Mouse (Mus musculus): ENCODE results near the gene Taok3. TPM values are rescaled to one million over a fixed set of nuclear protein-coding genes. Genes with fewer than 3 reads are reported as not detected.

Gene Taok3
- polyA plus RNA-seq, 1 experiment from 2014 or later = 38.7 TPM

- no peak for ATAC-seq (ENCODE audit: low FRiP score, low read depth)
- Histone ChIP-seq H3K4me2 (replicated peaks) (no peak overlapping the region), H3K4me1 (no peaks in the 10 kb centered on the region), H3K27me3 (replicated peaks) (no peaks in the 10 kb centered on the region), H3K27ac (no peak overlapping the region), H3K36me3 (peaks cover 64% of the 10 kb centered on the region), H3K4me3 (no peak overlapping the region), H3K9me3 (no peaks in the 10 kb centered on the region), H3K9ac (no peak overlapping the region)
- WGBS = 93% methylated on average over 15 of the region's 15 CpGs
These were observed 138.3 kb downstream of the Taok3 start for GRCm38 (mm10) chr5:117258276-117258675.

- WGBS = 91% methylated on average over 21 of the region's 21 CpGs
- Histone ChIP-seq H3K27me3 (replicated peaks) (no peaks in the 10 kb centered on the region), H3K9ac (no peak overlapping the region), H3K4me3 (no peak overlapping the region), H3K4me1 (no peaks in the 10 kb centered on the region), H3K9me3 (peaks cover 6% of the 10 kb centered on the region; the same call in 1 of the 2 replicates), H3K36me3 (peaks cover 62% of the 10 kb centered on the region), H3K27ac (no peak overlapping the region), H3K4me2 (replicated peaks) (no peak overlapping the region)
- ATAC-seq (ENCODE audit: low FRiP score, low read depth) = no peak
These were observed 143.6 kb downstream of the Taok3 start for GRCm38 (mm10) chr5:117263566-117263965.

GRCm38 (mm10) chr5:117264701-117265100 is 144.8 kb downstream of the Taok3 start:
- peaks cover 52% of the 10 kb centered on the region for H3K36me3 ChIP-seq
- WGBS = 53% methylated on average over 5 of the region's 5 CpGs

GRCm38 (mm10) chr5:117267913-117268312 is 148.0 kb downstream of the Taok3 start:
- Histone ChIP-seq H3K9me3 (peaks cover 6% of the 10 kb centered on the region; the same call in 1 of the 2 replicates), H3K4me2 (replicated peaks) (no peak overlapping the region), H3K4me1 (no peaks in the 10 kb centered on the region), H3K4me3 (no peak overlapping the region), H3K9ac (no peak overlapping the region), H3K27me3 (replicated peaks) (no peaks in the 10 kb centered on the region), H3K36me3 (peaks cover 36% of the 10 kb centered on the region), H3K27ac (no peak overlapping the region)
- 85% methylated on average over 14 of the region's 14 CpGs for WGBS
- no peak for ATAC-seq (ENCODE audit: low FRiP score, low read depth)

More at GRCm38 (mm10) chr5:117264701-117265100, 144.8 kb downstream of the Taok3 start:
- no peak overlapping the region for H3K4me2 ChIP-seq (replicated peaks)
- ATAC-seq (ENCODE audit: low FRiP score, low read depth) = no peak
- no peaks in the 10 kb centered on the region for H3K27me3 ChIP-seq (replicated peaks)
- no peak overlapping the region for H3K4me3 ChIP-seq
- H3K9ac ChIP-seq = no peak overlapping the region
- H3K27ac ChIP-seq = no peak overlapping the region
- H3K9me3 ChIP-seq = peaks cover 6% of the 10 kb centered on the region; the same call in 1 of the 2 replicates
- no peaks in the 10 kb centered on the region for H3K4me1 ChIP-seq

GRCm38 (mm10) chr5:117268749-117269148 is 148.8 kb downstream of the Taok3 start:
- no peak for ATAC-seq (ENCODE audit: low FRiP score, low read depth)
- H3K4me3 ChIP-seq = no peak overlapping the region
- H3K4me1 ChIP-seq = no peaks in the 10 kb centered on the region
- peaks cover 28% of the 10 kb centered on the region for H3K36me3 ChIP-seq
- no peak overlapping the region for H3K9ac ChIP-seq
- peaks cover 2% of the 10 kb centered on the region; the same call in 1 of the 2 replicates for H3K9me3 ChIP-seq
- H3K27ac ChIP-seq = no peak overlapping the region
- H3K4me2 ChIP-seq (replicated peaks) = no peak overlapping the region
- no peaks in the 10 kb centered on the region for H3K27me3 ChIP-seq (replicated peaks)
- WGBS = 47% methylated on average over 5 of the region's 5 CpGs

GRCm38 (mm10) chr5:117269395-117269794 is 149.5 kb downstream of the Taok3 start:
- no peaks in the 10 kb centered on the region for H3K27me3 ChIP-seq (replicated peaks)
- H3K9me3 ChIP-seq = no peaks in the 10 kb centered on the region
- 95% methylated on average over 12 of the region's 12 CpGs for WGBS
- H3K27ac ChIP-seq = no peak overlapping the region
- H3K9ac ChIP-seq = no peak overlapping the region
- no peak overlapping the region for H3K4me2 ChIP-seq (replicated peaks)
- peaks cover 24% of the 10 kb centered on the region for H3K36me3 ChIP-seq
- H3K4me1 ChIP-seq = no peaks in the 10 kb centered on the region
- ATAC-seq (ENCODE audit: low FRiP score, low read depth) = no peak
- no peak overlapping the region for H3K4me3 ChIP-seq

- Histone ChIP-seq H3K4me3 (no peak overlapping the region), H3K4me2 (replicated peaks) (no peak overlapping the region), H3K36me3 (peaks cover 10% of the 10 kb centered on the region; the same call in 1 of the 2 replicates), H3K27me3 (replicated peaks) (no peaks in the 10 kb centered on the region), H3K4me1 (no peaks in the 10 kb centered on the region), H3K27ac (no peak overlapping the region), H3K9me3 (no peaks in the 10 kb centered on the region), H3K9ac (no peak overlapping the region)
- 90% methylated on average over 14 of the region's 14 CpGs for WGBS
- ATAC-seq (ENCODE audit: low FRiP score, low read depth) = no peak
These were observed 152.0 kb downstream of the Taok3 start for GRCm38 (mm10) chr5:117271945-117272344.

- Histone ChIP-seq H3K4me2 (replicated peaks) (no peak overlapping the region), H3K27me3 (replicated peaks) (no peaks in the 10 kb centered on the region), H3K4me3 (no peak overlapping the region), H3K9ac (no peak overlapping the region), H3K36me3 (peaks cover 6% of the 10 kb centered on the region; the same call in 1 of the 2 replicates), H3K27ac (no peak overlapping the region), H3K9me3 (no peaks in the 10 kb centered on the region), H3K4me1 (no peaks in the 10 kb centered on the region)
- no peak for ATAC-seq (ENCODE audit: low FRiP score, low read depth)
- WGBS = 61% methylated on average over 5 of the region's 5 CpGs
These were observed 154.9 kb downstream of the Taok3 start for GRCm38 (mm10) chr5:117274817-117275216.

GRCm38 (mm10) chr5:117277784-117278183 is 157.9 kb downstream of the Taok3 start:
- Histone ChIP-seq H3K27ac (no peak overlapping the region), H3K9ac (no peak overlapping the region), H3K4me3 (no peak overlapping the region), H3K36me3 (peaks cover 22% of the 10 kb centered on the region), H3K27me3 (replicated peaks) (no peaks in the 10 kb centered on the region), H3K4me1 (no peaks in the 10 kb centered on the region), H3K4me2 (replicated peaks) (no peak overlapping the region), H3K9me3 (no peaks in the 10 kb centered on the region)
- no peak for ATAC-seq (ENCODE audit: low FRiP score, low read depth)
- WGBS = 97% methylated on average over 6 of the region's 6 CpGs

GRCm38 (mm10) chr5:117278809-117279668 is 159.1 kb downstream of the Taok3 start:
- H3K4me3 ChIP-seq = no peak overlapping the region
- peaks cover 29% of the 10 kb centered on the region for H3K36me3 ChIP-seq
- H3K27me3 ChIP-seq (replicated peaks) = no peaks in the 10 kb centered on the region
- H3K4me1 ChIP-seq = 0 out of 2 replicates have a peak, but pooled peaks cover 2% of the 10 kb centered on the region
- H3K9ac ChIP-seq = no peak overlapping the region
- WGBS = 94% methylated on average over 15 of the region's 15 CpGs
- H3K9me3 ChIP-seq = no peaks in the 10 kb centered on the region
- H3K27ac ChIP-seq = no peak overlapping the region
- no peak for ATAC-seq (ENCODE audit: low FRiP score, low read depth)
- H3K4me2 ChIP-seq (replicated peaks) = no peak overlapping the region

GRCm38 (mm10) chr5:117279669-117280050 is 159.7 kb downstream of the Taok3 start:
- Histone ChIP-seq H3K9ac (no peak overlapping the region), H3K27ac (no peak overlapping the region), H3K36me3 (peaks cover 36% of the 10 kb centered on the region), H3K4me1 (peaks cover 8% of the 10 kb centered on the region; the same call in 1 of the 2 replicates), H3K4me2 (replicated peaks) (no peak overlapping the region), H3K9me3 (no peaks in the 10 kb centered on the region), H3K4me3 (no peak overlapping the region), H3K27me3 (replicated peaks) (no peaks in the 10 kb centered on the region)
- ATAC-seq (ENCODE audit: low FRiP score, low read depth) = no peak
- 89% methylated on average over 4 of the region's 4 CpGs for WGBS

GRCm38 (mm10) chr5:117281536-117281935 is 161.6 kb downstream of the Taok3 start:
- Histone ChIP-seq H3K4me2 (replicated peaks) (no peak overlapping the region), H3K4me3 (no peak overlapping the region), H3K9me3 (no peaks in the 10 kb centered on the region), H3K36me3 (peaks cover 44% of the 10 kb centered on the region), H3K27me3 (replicated peaks) (no peaks in the 10 kb centered on the region), H3K9ac (no peak overlapping the region), H3K27ac (no peak overlapping the region), H3K4me1 (peaks cover 25% of the 10 kb centered on the region)
- no peak for ATAC-seq (ENCODE audit: low FRiP score, low read depth)
- WGBS = 94% methylated on average over 10 of the region's 10 CpGs
